Mouse (Mus musculus): ENCODE measurements around the gene Psrc1.

- TF ChIP-seq POLR2A (IDR thresholded peaks at IDR 0.05; ENCODE audit: borderline replicate concordance, extremely low read depth, insufficient read depth, insufficient read length, poor library complexity, severe bottlenecking) (no peak), CTCF (IDR thresholded peaks at IDR 0.05; ENCODE audit: borderline replicate concordance, extremely low read depth, insufficient read depth, insufficient read length) (no peak)
Measured at GRCm38 (mm10) chr3:108433881-108434495, 50.3 kb downstream of the Psrc1 start.
